Mouse (Mus musculus): ENCODE data around the gene N4bp1. TPM values are rescaled to one million over a fixed set of nuclear protein-coding genes. Genes with fewer than 3 reads are reported as not detected.
A peak's percentile ranks its signal among the peaks of the same experiment; 100 is the strongest.

The N4bp1 gene
- polyA plus RNA-seq, 1 experiment from 2014 or later: 2.3 TPM

- no peak for DNase-seq
- 70% methylated on average over 6 of the region's 6 CpGs for WGBS (ENCODE audit: insufficient replicate concordance)
Observed at GRCm38 (mm10) chr8:86848401-86848800, 36.7 kb downstream of the N4bp1 start.

GRCm38 (mm10) chr8:86847091-86847490 is 38.0 kb downstream of the N4bp1 start:
- TF ChIP-seq EP300 (IDR thresholded peaks at IDR 0.05; ENCODE audit: low read depth): no peak
- no peak for TF ChIP-seq CTCF (IDR thresholded peaks at IDR 0.05; ENCODE audit: low read depth)
- H3K27me3 ChIP-seq (ENCODE audit: insufficient read depth, low read length): no peaks in the 10 kb centered on the region
- no peaks in the 10 kb centered on the region for H3K4me1 ChIP-seq (ENCODE audit: insufficient read depth)
- 83% methylated on average over 3 of the region's 3 CpGs for WGBS (ENCODE audit: insufficient replicate concordance)
- no peak for ATAC-seq
- H3K4me2 ChIP-seq (ENCODE audit: low read depth, low read length): no peak overlapping the region
- H3K36me3 ChIP-seq (replicated peaks; ENCODE audit: insufficient read depth, low read length): peaks cover 40% of the 10 kb centered on the region
- no peak overlapping the region for H3K9ac ChIP-seq (replicated peaks)
- H3K4me3 ChIP-seq (ENCODE audit: low read depth, low read length): no peak overlapping the region
- no peak overlapping the region for H3K27ac ChIP-seq (ENCODE audit: low read depth)
- H3K9me3 ChIP-seq (ENCODE audit: low read length): no peaks in the 10 kb centered on the region
- DNase-seq: no peak

More at GRCm38 (mm10) chr8:86848401-86848800, 36.7 kb downstream of the N4bp1 start:
- no peaks in the 10 kb centered on the region for H3K27me3 ChIP-seq (ENCODE audit: insufficient read depth, low read length)
- no peaks in the 10 kb centered on the region for H3K4me1 ChIP-seq (ENCODE audit: insufficient read depth)
- H3K4me2 ChIP-seq (ENCODE audit: low read depth, low read length): no peak overlapping the region
- no peaks in the 10 kb centered on the region for H3K9me3 ChIP-seq (ENCODE audit: low read length)
- no peak for TF ChIP-seq EP300 (IDR thresholded peaks at IDR 0.05; ENCODE audit: low read depth)
- no peak for TF ChIP-seq CTCF (IDR thresholded peaks at IDR 0.05; ENCODE audit: low read depth)
- H3K27ac ChIP-seq (ENCODE audit: low read depth): no peak overlapping the region
- no peak for ATAC-seq
- peaks cover 38% of the 10 kb centered on the region for H3K36me3 ChIP-seq (replicated peaks; ENCODE audit: insufficient read depth, low read length)
- no peak overlapping the region for H3K4me3 ChIP-seq (ENCODE audit: low read depth, low read length)
- no peak overlapping the region for H3K9ac ChIP-seq (replicated peaks)

GRCm38 (mm10) chr8:86845875-86846274 is 39.2 kb downstream of the N4bp1 start:
- no peak for TF ChIP-seq EP300 (IDR thresholded peaks at IDR 0.05; ENCODE audit: low read depth)
- no peak for TF ChIP-seq CTCF (IDR thresholded peaks at IDR 0.05; ENCODE audit: low read depth)
- Histone ChIP-seq H3K27me3 (ENCODE audit: insufficient read depth, low read length) (no peaks in the 10 kb centered on the region), H3K9ac (replicated peaks) (no peak overlapping the region), H3K27ac (ENCODE audit: low read depth) (no peak overlapping the region), H3K4me2 (ENCODE audit: low read depth, low read length) (no peak overlapping the region), H3K9me3 (ENCODE audit: low read length) (no peaks in the 10 kb centered on the region), H3K4me1 (ENCODE audit: insufficient read depth) (no peaks in the 10 kb centered on the region), H3K4me3 (ENCODE audit: low read depth, low read length) (no peak overlapping the region), H3K36me3 (replicated peaks; ENCODE audit: insufficient read depth, low read length) (peaks cover 42% of the 10 kb centered on the region)
- WGBS (ENCODE audit: insufficient replicate concordance): 83% methylated on average over 5 of the region's 5 CpGs
- ATAC-seq (no peak), DNase-seq (no peak)

- no peak overlapping the region for H3K27ac ChIP-seq (ENCODE audit: low read depth)
- H3K9ac ChIP-seq (replicated peaks): no peak overlapping the region
- DNase-seq (no peak), ATAC-seq (no peak)
- H3K4me1 ChIP-seq (ENCODE audit: insufficient read depth): no peaks in the 10 kb centered on the region
- peaks cover 39% of the 10 kb centered on the region for H3K36me3 ChIP-seq (replicated peaks; ENCODE audit: insufficient read depth, low read length)
- no peaks in the 10 kb centered on the region for H3K27me3 ChIP-seq (ENCODE audit: insufficient read depth, low read length)
- no peak for TF ChIP-seq EP300 (IDR thresholded peaks at IDR 0.05; ENCODE audit: low read depth)
- no peak for TF ChIP-seq CTCF (IDR thresholded peaks at IDR 0.05; ENCODE audit: low read depth)
- H3K4me2 ChIP-seq (ENCODE audit: low read depth, low read length): no peak overlapping the region
- 86% methylated on average over 6 of the region's 6 CpGs for WGBS (ENCODE audit: insufficient replicate concordance)
- no peak overlapping the region for H3K4me3 ChIP-seq (ENCODE audit: low read depth, low read length)
- H3K9me3 ChIP-seq (ENCODE audit: low read length): no peaks in the 10 kb centered on the region
Observed at GRCm38 (mm10) chr8:86844856-86845255, 40.2 kb downstream of the N4bp1 start.

- Histone ChIP-seq H3K27me3 (ENCODE audit: insufficient read depth, low read length) (no peaks in the 10 kb centered on the region), H3K4me1 (ENCODE audit: insufficient read depth) (no peaks in the 10 kb centered on the region), H3K9me3 (ENCODE audit: low read length) (no peaks in the 10 kb centered on the region), H3K4me3 (ENCODE audit: low read depth, low read length) (no peak overlapping the region), H3K9ac (replicated peaks) (no peak overlapping the region), H3K27ac (ENCODE audit: low read depth) (no peak overlapping the region), H3K4me2 (ENCODE audit: low read depth, low read length) (no peak overlapping the region), H3K36me3 (replicated peaks; ENCODE audit: insufficient read depth, low read length) (peaks cover 39% of the 10 kb centered on the region)
- no peak for DNase-seq
- 57% methylated on average over 8 of the region's 8 CpGs for WGBS (ENCODE audit: insufficient replicate concordance)
- TF ChIP-seq EP300 (IDR thresholded peaks at IDR 0.05; ENCODE audit: low read depth) (no peak), CTCF (IDR thresholded peaks at IDR 0.05; ENCODE audit: low read depth) (peak; percentile 66)
- ATAC-seq: peak; percentile 17; the same call in 1 of the 2 replicates
Observed at GRCm38 (mm10) chr8:86843896-86844295, 41.2 kb downstream of the N4bp1 start.

- DNase-seq (no peak), ATAC-seq (no peak)
- no peak for TF ChIP-seq EP300 (IDR thresholded peaks at IDR 0.05; ENCODE audit: low read depth)
- TF ChIP-seq CTCF (IDR thresholded peaks at IDR 0.05; ENCODE audit: low read depth): no peak
- no peak overlapping the region for H3K4me3 ChIP-seq (ENCODE audit: low read depth, low read length)
- 89% methylated on average over 8 of the region's 8 CpGs for WGBS (ENCODE audit: insufficient replicate concordance)
- peaks cover 30% of the 10 kb centered on the region for H3K36me3 ChIP-seq (replicated peaks; ENCODE audit: insufficient read depth, low read length)
- no peaks in the 10 kb centered on the region for H3K4me1 ChIP-seq (ENCODE audit: insufficient read depth)
- no peaks in the 10 kb centered on the region for H3K9me3 ChIP-seq (ENCODE audit: low read length)
- H3K4me2 ChIP-seq (ENCODE audit: low read depth, low read length): no peak overlapping the region
- no peak overlapping the region for H3K9ac ChIP-seq (replicated peaks)
- no peaks in the 10 kb centered on the region for H3K27me3 ChIP-seq (ENCODE audit: insufficient read depth, low read length)
- no peak overlapping the region for H3K27ac ChIP-seq (ENCODE audit: low read depth)
Observed at GRCm38 (mm10) chr8:86841556-86842309, 43.3 kb downstream of the N4bp1 start.
